Mouse (Mus musculus): ENCODE data around the gene Hirip3. TPM values are rescaled to one million over a fixed set of nuclear protein-coding genes. Genes with fewer than 3 reads are reported as not detected.
A peak's percentile ranks its signal among the peaks of the same experiment; 100 is the strongest.

Gene Hirip3
- total and polyA plus RNA-seq, 3 experiments, result 55.6 to 137 TPM; not detected in 1

DNA sequence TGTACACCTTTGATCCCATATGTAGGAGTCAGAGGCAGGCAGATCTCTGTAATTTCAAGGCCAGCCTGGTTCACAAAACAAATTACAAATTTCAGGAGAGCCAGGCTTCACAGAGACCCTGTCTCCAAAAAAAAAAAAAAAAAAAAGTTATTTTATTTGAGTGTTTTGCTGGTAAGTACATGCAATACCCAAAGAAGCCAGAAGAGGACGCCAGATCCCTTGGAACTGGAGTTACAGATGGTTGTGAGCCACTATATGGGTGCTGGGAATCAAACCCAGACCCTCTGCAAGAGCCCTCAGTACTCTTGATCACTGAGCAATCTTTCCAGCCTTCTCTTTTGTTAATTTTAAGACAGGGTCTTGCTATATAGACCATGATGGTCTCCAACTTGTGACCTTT is 43.0 kb upstream of the Hirip3 start:
- H3K27me3 ChIP-seq (ENCODE audit: control insufficient read depth in 1 of 2, insufficient read depth in 2 of 2, low read length in 2 of 2), result 0 out of 4 replicates have a peak, but pooled peaks cover 2% of the 10 kb centered on the region in 2 experiments
- H3K36me3 ChIP-seq (ENCODE audit: control insufficient read depth in 1 of 2, insufficient read depth in 2 of 2, low read length in 2 of 2), result no peaks in the 10 kb centered on the region
- DNase-seq (ENCODE audit: low read depth, low spot score), result no peak
- TF ChIP-seq CTCF (IDR thresholded peaks at IDR 0.05 in 2 of 3, conservative IDR thresholded peaks at IDR 0.05 in 1 of 3; ENCODE audit: control insufficient read depth in 1 of 3, insufficient read depth in 1 of 3, low read depth in 2 of 3, low read length in 3 of 3, poor library complexity in 1 of 3, severe bottlenecking in 1 of 3) (peak in 2 of 3 experiments; percentile 30 to 73; a peak in 4 of 6 replicates), MYC (IDR thresholded peaks at IDR 0.05; ENCODE audit: low read depth, low read length) (no peak), ZNF384 (IDR thresholded peaks at IDR 0.05; ENCODE audit: low read depth, low read length) (peak; percentile 64), RAD21 (IDR thresholded peaks at IDR 0.05; ENCODE audit: low read depth, low read length) (peak; percentile 23), GATA1 (IDR thresholded peaks at IDR 0.05; ENCODE audit: low read depth, low read length) (no peak), SMC3 (IDR thresholded peaks at IDR 0.05; ENCODE audit: low read depth, low read length) (peak; percentile 19; the same call in 1 of the 2 replicates)
- no peak overlapping the region for H3K27ac ChIP-seq (ENCODE audit: control insufficient read depth, low read depth, low read length)
- no peak overlapping the region for H3K9ac ChIP-seq (ENCODE audit: control insufficient read depth, low read depth, low read length, poor library complexity, severe bottlenecking)
- no peak overlapping the region for H3K4me3 ChIP-seq (ENCODE audit: control insufficient read depth in 1 of 2, insufficient read depth in 1 of 2, low read depth in 2 of 2, low read length in 2 of 2)
- H3K9me3 ChIP-seq (replicated peaks; ENCODE audit: insufficient read depth, low read length), result no peaks in the 10 kb centered on the region
- H3K4me1 ChIP-seq (ENCODE audit: control insufficient read depth in 1 of 2, insufficient read depth in 2 of 2, low read length in 2 of 2), result peaks cover 2 to 8% of the 10 kb centered on the region in 2 experiments; a peak in 3 of 4 replicates
- no peaks in the 10 kb centered on the region for H3K79me2 ChIP-seq (ENCODE audit: control insufficient read depth, insufficient read depth, low read length, poor library complexity)

DNA sequence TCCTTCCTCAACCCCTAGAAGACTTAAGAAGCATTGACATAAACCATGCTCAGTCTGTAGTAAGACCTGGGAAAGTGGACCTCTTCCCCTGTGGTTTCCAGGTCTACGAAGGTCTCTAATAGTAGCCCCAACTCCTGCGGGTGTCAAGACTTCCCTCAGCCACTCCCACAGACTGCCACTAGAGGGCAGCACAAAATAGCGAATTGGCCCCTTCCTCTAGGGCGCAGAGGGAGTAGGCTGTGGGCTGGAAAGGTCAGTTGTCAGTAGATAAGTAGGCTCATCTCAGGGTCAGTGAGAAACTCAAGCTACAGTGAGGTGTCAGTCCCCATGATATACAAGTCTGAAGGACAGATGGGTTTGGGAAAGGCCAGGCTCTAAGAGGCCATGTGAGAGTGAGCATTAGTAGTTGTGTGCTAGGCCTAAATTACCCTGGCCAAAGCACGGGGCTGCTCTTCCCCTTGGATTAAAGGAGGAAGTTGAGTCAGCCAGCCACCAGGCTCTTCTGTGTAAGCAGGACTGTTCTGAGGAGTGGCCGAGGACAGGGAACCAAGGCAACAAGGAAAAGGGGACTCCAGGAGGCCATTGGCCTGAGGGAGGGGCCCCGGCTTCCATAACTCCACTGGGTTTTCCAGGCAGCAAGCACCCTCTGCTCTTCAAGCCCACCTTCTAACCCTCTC is 39.8 kb upstream of the Hirip3 start:
- Histone ChIP-seq H3K27me3 (ENCODE audit: control insufficient read depth in 1 of 2, insufficient read depth in 2 of 2, low read length in 2 of 2) (0 out of 4 replicates have a peak, but pooled peaks cover 2% of the 10 kb centered on the region in 2 experiments), H3K4me1 (ENCODE audit: control insufficient read depth in 1 of 2, insufficient read depth in 2 of 2, low read length in 2 of 2) (peaks cover 2 to 8% of the 10 kb centered on the region in 2 experiments; a peak in 2 of 4 replicates), H3K9ac (ENCODE audit: control insufficient read depth, low read depth, low read length, poor library complexity, severe bottlenecking) (peak overlapping the region; percentile 30), H3K79me2 (ENCODE audit: control insufficient read depth, insufficient read depth, low read length, poor library complexity) (no peaks in the 10 kb centered on the region), H3K4me3 (ENCODE audit: control insufficient read depth in 1 of 2, insufficient read depth in 1 of 2, low read depth in 2 of 2, low read length in 2 of 2) (no peak overlapping the region), H3K9me3 (replicated peaks; ENCODE audit: insufficient read depth, low read length) (no peaks in the 10 kb centered on the region), H3K27ac (ENCODE audit: control insufficient read depth, low read depth, low read length) (no peak overlapping the region), H3K36me3 (ENCODE audit: control insufficient read depth in 1 of 2, insufficient read depth in 2 of 2, low read length in 2 of 2) (no peaks in the 10 kb centered on the region)
- TF ChIP-seq ZNF384 (IDR thresholded peaks at IDR 0.05; ENCODE audit: low read depth, low read length) (peak; percentile 28; the same call in 1 of the 2 replicates), CHD2 (IDR thresholded peaks at IDR 0.05; ENCODE audit: low read length) (no peak), RAD21 (IDR thresholded peaks at IDR 0.05; ENCODE audit: low read depth, low read length) (peak; percentile 95), MAZ (IDR thresholded peaks at IDR 0.05; ENCODE audit: low read depth, low read length) (peak; percentile 85), CHD1 (IDR thresholded peaks at IDR 0.05; ENCODE audit: low read depth, low read length) (no peak), SMC3 (IDR thresholded peaks at IDR 0.05; ENCODE audit: low read depth, low read length) (peak; percentile 93), USF1 (IDR thresholded peaks at IDR 0.05; ENCODE audit: low read depth, low read length) (no peak), NRF1 (IDR thresholded peaks at IDR 0.05; ENCODE audit: insufficient read depth, low read depth, low read length, poor library complexity, severe bottlenecking) (0 out of 2 replicates have a peak, but pooled peaks have one; percentile 15), GABPA (IDR thresholded peaks at IDR 0.05; ENCODE audit: low read depth, low read length) (no peak), RCOR1 (IDR thresholded peaks at IDR 0.05; ENCODE audit: low read depth, low read length) (no peak), GATA1 (IDR thresholded peaks at IDR 0.05; ENCODE audit: low read depth, low read length) (0 out of 2 replicates have a peak, but pooled peaks have one; percentile 10), ZC3H11A (IDR thresholded peaks at IDR 0.05; ENCODE audit: low read depth, low read length) (peak; percentile 83), BHLHE40 (IDR thresholded peaks at IDR 0.05; ENCODE audit: borderline replicate concordance, low read depth, low read length) (0 out of 2 replicates have a peak, but pooled peaks have one; percentile 33), SIN3A (IDR thresholded peaks at IDR 0.05; ENCODE audit: low read length) (peak; percentile 55; the same call in 1 of the 2 replicates), CTCF (IDR thresholded peaks at IDR 0.05 in 2 of 3, conservative IDR thresholded peaks at IDR 0.05 in 1 of 3; ENCODE audit: control insufficient read depth in 1 of 3, insufficient read depth in 1 of 3, low read depth in 2 of 3, low read length in 3 of 3, poor library complexity in 1 of 3, severe bottlenecking in 1 of 3) (peak; percentile 93 to 99 (median 96)), EP300 (IDR thresholded peaks at IDR 0.05; ENCODE audit: low read depth in 1 of 2, low read length in 2 of 2) (0 out of 4 replicates have a peak, but pooled peaks of 1 of the 2 experiments have one; percentile 5)
- DNase-seq (ENCODE audit: low read depth, low spot score), result peak; percentile 83

Measured in MEL (cell line).